In genomic region chr14:21499011-21499581, GRCm38 (mm10) we compare ENCODE assay signal across 8 mouse cellular contexts. TPM values are rescaled to one million over a fixed set of nuclear protein-coding genes. Genes with fewer than 3 reads are reported as not detected.
DNase-seq lines count a peak whose midpoint lies in the region; ATAC-seq and TF ChIP-seq lines count a peak whose summit lies in the region.

No protein-coding gene starts in this region.

- peak overlapping the region; percentile 97 for H3K9ac ChIP-seq in embryonic facial prominence, embryonic 15.5 days
- peak overlapping the region; percentile 93 for H3K9ac ChIP-seq in hindbrain, embryonic 14.5 days

- H3K4me2 ChIP-seq in embryonic facial prominence, embryonic 15.5 days (replicated peaks) = peak overlapping the region; percentile 81
- peak overlapping the region; percentile 88 for H3K4me2 ChIP-seq in hindbrain, embryonic 14.5 days (replicated peaks)

- TF ChIP-seq CTCF in C2C12 (IDR thresholded peaks at IDR 0.05; ENCODE audit: control insufficient read depth, insufficient read depth, insufficient read length) = no peak
- TF ChIP-seq CTCF in left cerebral cortex, adult 2 months (IDR thresholded peaks at IDR 0.05) = no peak; the same call in 1 of the 2 replicates

- no peak for ATAC-seq in embryonic facial prominence, embryonic 15.5 days (ENCODE audit: insufficient number of reproducible peaks, low FRiP score, low TSS enrichment, low read depth)
- no peak for ATAC-seq in hindbrain, embryonic 14.5 days (ENCODE audit: low FRiP score)
- no peak for ATAC-seq in erythroid progenitor cell, adult 5-6 weeks (replicated peaks; ENCODE audit: low FRiP score, poor library complexity, severe bottlenecking)

- peak overlapping the region; percentile 83 for H3K4me3 ChIP-seq in C2C12 (ENCODE audit: insufficient read depth, poor library complexity, severe bottlenecking)
- H3K4me3 ChIP-seq in embryonic facial prominence, embryonic 15.5 days (replicated peaks) = peak overlapping the region; percentile 94
- peak overlapping the region; percentile 87 for H3K4me3 ChIP-seq in hindbrain, embryonic 14.5 days (replicated peaks; ENCODE audit: low read length)
- H3K4me3 ChIP-seq in left cerebral cortex, adult 2 months = peak overlapping the region; percentile 78
- peak overlapping the region; percentile 20; the same call in 1 of the 2 replicates for H3K4me3 ChIP-seq in macrophage (ENCODE audit: inconsistent target)

- no peaks in the 10 kb centered on the region for H3K27me3 ChIP-seq in C2C12 (ENCODE audit: control insufficient read depth, insufficient read depth, insufficient read length)
- no peaks in the 10 kb centered on the region for H3K27me3 ChIP-seq in embryonic facial prominence, embryonic 15.5 days
- H3K27me3 ChIP-seq in hindbrain, embryonic 14.5 days (ENCODE audit: control insufficient read depth, insufficient read depth, low read length) = no peaks in the 10 kb centered on the region

- H3ac ChIP-seq in C2C12 (ENCODE audit: control insufficient read depth, insufficient read length, low read depth) = peak overlapping the region; percentile 99

- H3K27ac ChIP-seq in embryonic facial prominence, embryonic 15.5 days (replicated peaks) = peak overlapping the region; percentile 98
- H3K27ac ChIP-seq in hindbrain, embryonic 14.5 days = peak overlapping the region; percentile 99
- peak overlapping the region; percentile 100 for H3K27ac ChIP-seq in left cerebral cortex, adult 2 months
- H3K27ac ChIP-seq in macrophage = no peak overlapping the region

- under 1% methylated on average over 32 of the region's 33 CpGs for WGBS in embryonic facial prominence, embryonic 15.5 days
- WGBS in hindbrain, embryonic 14.5 days = 0% methylated on average over 31 of the region's 33 CpGs
- 4% methylated on average over 32 of the region's 33 CpGs for WGBS in macrophage (ENCODE audit: missing documents)

- no peaks in the 10 kb centered on the region for H3K9me3 ChIP-seq in embryonic facial prominence, embryonic 15.5 days (replicated peaks)
- H3K9me3 ChIP-seq in hindbrain, embryonic 14.5 days (ENCODE audit: control insufficient read depth, low read length) = no peaks in the 10 kb centered on the region

- peak; percentile 55 for DNase-seq in ZHBTc4 (ENCODE audit: low read depth, low spot score)
- peak; percentile 41 for DNase-seq in hindbrain, embryonic 14.5 days (ENCODE audit: low spot score)
- DNase-seq in left cerebral cortex, adult 2 months (ENCODE audit: extremely low spot score in 1 of 2, low spot score in 2 of 2) = peak in 1 of 2 experiments; percentile 46
- peak; percentile 48 for DNase-seq in right cerebral cortex, postnatal 14 days

- peaks cover 29% of the 10 kb centered on the region for H3K4me1 ChIP-seq in embryonic facial prominence, embryonic 15.5 days
- H3K4me1 ChIP-seq in hindbrain, embryonic 14.5 days (replicated peaks; ENCODE audit: control insufficient read depth, insufficient read depth, low read length) = peaks cover 24% of the 10 kb centered on the region

- H3K36me3 ChIP-seq in C2C12 (ENCODE audit: control insufficient read depth, insufficient read depth) = no peaks in the 10 kb centered on the region
- no peaks in the 10 kb centered on the region for H3K36me3 ChIP-seq in embryonic facial prominence, embryonic 15.5 days
- H3K36me3 ChIP-seq in hindbrain, embryonic 14.5 days (replicated peaks; ENCODE audit: control insufficient read depth, insufficient read depth) = no peaks in the 10 kb centered on the region
- no peaks in the 10 kb centered on the region for H3K36me3 ChIP-seq in macrophage (ENCODE audit: inconsistent target)

- no peaks in the 10 kb centered on the region for H3K79me3 ChIP-seq in C2C12 (ENCODE audit: low read depth)

- intact Hi-C loops in left cerebral cortex, adult 2 months (cut with DNase I) = loop anchor here (2.0 to 5.0 kb wide), 3 partner anchors 130 to 243 kb away; no protein-coding TSS in a partner anchor

- H3K79me2 ChIP-seq in C2C12 (ENCODE audit: control insufficient read depth, insufficient read depth) (peaks cover 13% of the 10 kb centered on the region), macrophage (ENCODE audit: inconsistent target) (peaks cover 15% of the 10 kb centered on the region; the same call in 1 of the 2 replicates)

TF ChIP-seq in C2C12, 6 proteins besides CTCF, POLR2A, EP300 and RAD21:
- TF ChIP-seq FOSL1 (IDR thresholded peaks at IDR 0.05; ENCODE audit: insufficient read depth, low read length, poor library complexity, severe bottlenecking) = no peak
- TF ChIP-seq MAX (IDR thresholded peaks at IDR 0.05) = no peak
- no peak for TF ChIP-seq USF1 (IDR thresholded peaks at IDR 0.05; ENCODE audit: low read depth)
- TF ChIP-seq CEBPB (IDR thresholded peaks at IDR 0.05; ENCODE audit: low read depth) = no peak
- TF ChIP-seq MYOD1 (IDR thresholded peaks at IDR 0.05; ENCODE audit: control insufficient read depth, insufficient read length, low read depth) = no peak
- no peak for TF ChIP-seq MYOG (IDR thresholded peaks at IDR 0.05; ENCODE audit: control insufficient read depth, extremely low read depth, insufficient read length)

RNA-seq across cellular contexts. Expression of gene Kat6b, which starts 17.9 kb away (rescaled TPM):
- polyA plus RNA-seq in C2C12 (2012; fragmentation: generic; extraction: Trizol) = 2.7 TPM
- 22.9 and 23.2 TPM in 2 replicates for polyA plus RNA-seq in embryonic facial prominence, embryonic 15.5 days (2015; fragmentation: Nextera tagmentation; extraction: Ambion mirVana)
- 24.4 and 25.7 TPM in 2 replicates for polyA plus RNA-seq in hindbrain, embryonic 14.5 days (2014; fragmentation: Nextera tagmentation; extraction: Ambion mirVana)
- total RNA-seq in left cerebral cortex, adult 2 months (2021) = 100 to 1,000 TPM; 117 to 118 TPM
- 100 to 1,000 TPM in 3 of 26 experiments, 10 to 100 TPM in 23; 13.5 to 109 (median 56.6) TPM for total RNA-seq in macrophage (2018; cell fraction: chromatin; rRNA removed)
- total RNA-seq in macrophage (2018; cell fraction: cytosol; rRNA removed) = 10 to 100 TPM in 5 of 26 experiments, 1 to 10 TPM in 21; 3.1 to 11.7 (median 7.0) TPM
- total RNA-seq in macrophage (2018; cell fraction: nucleus; rRNA removed) = 10 to 100 TPM in 25 of 26 experiments, 1 to 10 TPM in 1; 8.8 to 67.0 (median 26.7) TPM
- polyA plus RNA-seq in macrophage (2018) = 4.3 to 10.1 TPM (median 5.2 TPM) in 3 replicates
- total RNA-seq in erythroid progenitor cell, adult 5-6 weeks (2015; ENCODE audit: low replicate concordance) = 6.8 and 8.0 TPM in 2 replicates
- total RNA-seq in erythroid progenitor cell, adult 5-6 weeks (2017; ENCODE audit: low replicate concordance) = 6.8 and 9.4 TPM in 2 replicates

Comparison
In these comparisons a context has a peak if more than half of its experiments do, and no peak if none do; other contexts are left out.
1. H3K4me3 ChIP-seq: peak in every context shown above with its lines; median percentile 94 in embryonic facial prominence, embryonic 15.5 days; 87 in hindbrain, embryonic 14.5 days; 83 in C2C12; 78 in left cerebral cortex, adult 2 months; 20 in macrophage.